Mouse (Mus musculus) heart, embryonic 13.5 days (tissue): ENCODE measurements around the gene Kif1c. TPM values are rescaled to one million over a fixed set of nuclear protein-coding genes. Genes with fewer than 3 reads are reported as not detected.

ENCODE experiments used
- ATAC-seq: fragments of 200-750 bp; cut with Nextera tagmentation; 2 replicates; pipeline ENCODE4 v1.8.0; 2017; ENCODE audit warnings: moderate TSS enrichment; ENCODE audit not compliant: insufficient number of reproducible peaks, low FRiP score, low TSS enrichment; ENCODE audit errors: extremely low read depth
- H3K27ac ChIP-seq: fragments of 300-500 bp; sonication (generic); replicated peaks from 2 replicates; pipeline ENCODE4 v1.5.1; 2015; ENCODE audit warnings: moderate library complexity, mild to moderate bottlenecking, inconsistent platforms
- H3K27me3 ChIP-seq: fragments of 300-500 bp; sonication (generic); replicated peaks from 2 replicates; pipeline ENCODE4 v1.6.1; 2015; ENCODE audit warnings: mild to moderate bottlenecking, inconsistent platforms
- H3K36me3 ChIP-seq: fragments of 300-500 bp; sonication (generic); 2 replicates; pipeline ENCODE4 v1.6.1; 2015; ENCODE audit warnings: mild to moderate bottlenecking, inconsistent platforms
- H3K4me1 ChIP-seq: fragments of 300-500 bp; sonication (generic); 2 replicates; pipeline ENCODE4 v1.6.1; 2015; ENCODE audit warnings: inconsistent platforms
- H3K4me2 ChIP-seq: fragments of 300-500 bp; sonication (generic); 2 replicates; pipeline ENCODE4 v1.6.1; 2015; ENCODE audit warnings: inconsistent platforms, mild to moderate bottlenecking, moderate library complexity
- H3K4me3 ChIP-seq: fragments of 300-500 bp; sonication (generic); 2 replicates; pipeline ENCODE4 v1.5.1; 2015; ENCODE audit warnings: moderate library complexity, mild to moderate bottlenecking, inconsistent platforms
- H3K9ac ChIP-seq: fragments of 300-500 bp; sonication (generic); 2 replicates; pipeline ENCODE4 v1.6.1; 2015; ENCODE audit warnings: inconsistent platforms, mild to moderate bottlenecking, moderate library complexity
- H3K9me3 ChIP-seq: fragments of 300-500 bp; sonication (generic); 2 replicates; pipeline ENCODE4 v1.6.1; 2016; ENCODE audit warnings: inconsistent platforms
- WGBS: fragments of 180-500 bp; shearing (Covaris S2); methylation state at CpG from one replicate; pipeline ENCODE4 v1.1.7; 2015; ENCODE audit warnings: mixed read lengths; 5-methylcytosine and 5-hydroxymethylcytosine counted together
- polyA plus RNA-seq: library from polyadenylated mRNA; unstranded; fragments of >200 nt; fragmentation: Nextera tagmentation; extraction: Ambion mirVana; gene quantifications from 2 replicates; pipeline ENCODE4 v1.2.1, GENCODE M21; 2015

Kif1c gene
- polyA plus RNA-seq, 1 experiment from 2014 or later, result 4.3 TPM

- ATAC-seq, result no peak
- H3K9ac ChIP-seq, result no peak overlapping the region
- no peak overlapping the region for H3K4me3 ChIP-seq
- H3K36me3 ChIP-seq, result peaks cover 84% of the 10 kb centered on the region
- no peaks in the 10 kb centered on the region for H3K27me3 ChIP-seq
- no peak overlapping the region for H3K27ac ChIP-seq
- H3K4me2 ChIP-seq, result no peak overlapping the region
- no peaks in the 10 kb centered on the region for H3K4me1 ChIP-seq
- no peaks in the 10 kb centered on the region for H3K9me3 ChIP-seq
- 83% methylated on average over 2 of the region's 2 CpGs for WGBS
Measured at GRCm38 (mm10) chr11:70726585-70726984, 26.2 kb downstream of the Kif1c start.

GRCm38 (mm10) chr11:70727385-70727784 lies 27.0 kb downstream of the Kif1c start:
- no peak for ATAC-seq
- H3K27me3 ChIP-seq, result no peaks in the 10 kb centered on the region
- H3K4me2 ChIP-seq, result no peak overlapping the region
- WGBS, result 77% methylated on average over 5 of the region's 5 CpGs
- peaks cover 76% of the 10 kb centered on the region for H3K36me3 ChIP-seq
- no peak overlapping the region for H3K4me3 ChIP-seq
- H3K9me3 ChIP-seq, result no peaks in the 10 kb centered on the region
- no peaks in the 10 kb centered on the region for H3K4me1 ChIP-seq
- H3K9ac ChIP-seq, result no peak overlapping the region
- no peak overlapping the region for H3K27ac ChIP-seq

GRCm38 (mm10) chr11:70730427-70731038 lies 30.2 kb downstream of the Kif1c start:
- Histone ChIP-seq H3K27me3 (no peaks in the 10 kb centered on the region), H3K27ac (no peak overlapping the region), H3K4me3 (no peak overlapping the region), H3K9me3 (no peaks in the 10 kb centered on the region), H3K36me3 (peaks cover 45% of the 10 kb centered on the region), H3K4me2 (no peak overlapping the region), H3K4me1 (peaks cover 5% of the 10 kb centered on the region; the same call in 1 of the 2 replicates), H3K9ac (no peak overlapping the region)
- WGBS, result 76% methylated on average over 9 of the region's 9 CpGs
- no peak for ATAC-seq

- H3K27me3 ChIP-seq, result no peaks in the 10 kb centered on the region
Measured at GRCm38 (mm10) chr11:70731178-70731577, 30.8 kb downstream of the Kif1c start.

GRCm38 (mm10) chr11:70733256-70733655 lies 32.9 kb downstream of the Kif1c start:
- H3K4me2 ChIP-seq, result no peak overlapping the region
- no peak for ATAC-seq
- H3K9me3 ChIP-seq, result no peaks in the 10 kb centered on the region
- no peak overlapping the region for H3K4me3 ChIP-seq
- H3K27me3 ChIP-seq, result no peaks in the 10 kb centered on the region
- 53% methylated on average over 5 of the region's 5 CpGs for WGBS
- peaks cover 17% of the 10 kb centered on the region for H3K36me3 ChIP-seq
- H3K4me1 ChIP-seq, result peaks cover 5% of the 10 kb centered on the region; the same call in 1 of the 2 replicates
- no peak overlapping the region for H3K27ac ChIP-seq
- no peak overlapping the region for H3K9ac ChIP-seq

More at GRCm38 (mm10) chr11:70731178-70731577, 30.8 kb downstream of the Kif1c start:
- Histone ChIP-seq H3K4me1 (peaks cover 5% of the 10 kb centered on the region; the same call in 1 of the 2 replicates), H3K36me3 (peaks cover 38% of the 10 kb centered on the region), H3K4me2 (no peak overlapping the region), H3K4me3 (no peak overlapping the region), H3K9ac (no peak overlapping the region), H3K27ac (no peak overlapping the region), H3K9me3 (no peaks in the 10 kb centered on the region)
- no peak for ATAC-seq
- 48% methylated on average over 5 of the region's 5 CpGs for WGBS

DNA sequence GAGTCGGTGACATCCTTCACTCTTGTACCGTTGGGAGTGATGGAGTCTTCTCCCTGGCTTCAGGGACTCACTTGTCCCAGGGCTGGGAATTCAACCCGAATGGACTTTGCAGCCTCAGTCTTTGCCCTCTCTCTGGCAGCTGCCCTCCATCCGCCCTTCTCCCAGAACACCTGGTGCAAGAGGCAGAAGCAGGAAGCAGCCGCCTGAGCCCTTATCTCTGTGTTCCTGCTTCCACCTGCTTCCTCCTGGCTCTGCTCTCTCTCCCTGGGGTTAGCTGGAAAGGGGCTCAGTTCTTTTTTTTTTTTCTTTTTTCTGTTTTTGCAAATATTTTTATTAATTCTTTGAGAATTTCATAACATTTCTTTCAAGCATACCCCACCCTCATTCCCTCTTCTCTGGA lies 37.4 kb downstream of the Kif1c start:
- H3K27me3 ChIP-seq, result peaks cover 8% of the 10 kb centered on the region; the same call in 1 of the 2 replicates
- no peak overlapping the region for H3K9ac ChIP-seq
- ATAC-seq, result no peak
- H3K36me3 ChIP-seq, result no peaks in the 10 kb centered on the region
- H3K27ac ChIP-seq, result no peak overlapping the region
- H3K4me2 ChIP-seq, result no peak overlapping the region
- no peaks in the 10 kb centered on the region for H3K9me3 ChIP-seq
- 53% methylated on average over 5 of the region's 5 CpGs for WGBS
- no peak overlapping the region for H3K4me3 ChIP-seq
- peaks cover 5% of the 10 kb centered on the region; the same call in 1 of the 2 replicates for H3K4me1 ChIP-seq

DNA sequence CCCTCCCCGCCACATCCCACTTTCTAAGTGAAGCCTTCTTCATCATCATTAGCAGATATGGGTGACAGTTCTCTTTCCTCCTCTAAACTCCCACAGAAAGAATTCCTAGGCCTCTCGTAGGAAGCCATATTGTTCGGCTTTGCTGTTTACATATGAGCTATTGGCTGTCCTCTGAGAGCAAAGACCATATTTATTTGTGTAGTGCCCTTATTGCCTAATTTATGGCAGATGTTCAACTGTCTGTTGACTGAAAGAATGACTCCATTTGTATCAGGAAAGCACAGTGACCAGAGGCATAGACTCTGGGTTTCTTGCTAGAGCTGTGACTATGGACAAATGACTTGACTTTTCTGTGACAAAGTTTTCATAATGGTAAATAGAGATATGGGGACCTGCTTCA lies 41.3 kb downstream of the Kif1c start:
- H3K27ac ChIP-seq, result no peak overlapping the region
- WGBS, result 79% methylated on average over 3 of the region's 3 CpGs
- H3K9ac ChIP-seq, result no peak overlapping the region
- peaks cover 8% of the 10 kb centered on the region; the same call in 1 of the 2 replicates for H3K27me3 ChIP-seq
- no peak for ATAC-seq
- no peaks in the 10 kb centered on the region for H3K9me3 ChIP-seq
- no peak overlapping the region for H3K4me3 ChIP-seq
- no peaks in the 10 kb centered on the region for H3K4me1 ChIP-seq
- H3K4me2 ChIP-seq, result no peak overlapping the region
- no peaks in the 10 kb centered on the region for H3K36me3 ChIP-seq

GRCm38 (mm10) chr11:70742117-70742516 lies 41.8 kb downstream of the Kif1c start:
- Histone ChIP-seq H3K4me2 (no peak overlapping the region), H3K27me3 (peaks cover 8% of the 10 kb centered on the region; the same call in 1 of the 2 replicates), H3K4me3 (no peak overlapping the region), H3K9ac (no peak overlapping the region), H3K4me1 (no peaks in the 10 kb centered on the region), H3K36me3 (no peaks in the 10 kb centered on the region), H3K9me3 (no peaks in the 10 kb centered on the region), H3K27ac (no peak overlapping the region)
- no peak for ATAC-seq
- 81% methylated on average over 7 of the region's 7 CpGs for WGBS

- Histone ChIP-seq H3K9me3 (no peaks in the 10 kb centered on the region), H3K4me2 (no peak overlapping the region), H3K27ac (no peak overlapping the region), H3K4me1 (no peaks in the 10 kb centered on the region), H3K36me3 (no peaks in the 10 kb centered on the region), H3K4me3 (no peak overlapping the region), H3K27me3 (peaks cover 8% of the 10 kb centered on the region; the same call in 1 of the 2 replicates), H3K9ac (no peak overlapping the region)
- 78% methylated on average over 12 of the region's 12 CpGs for WGBS
- no peak for ATAC-seq
Measured at GRCm38 (mm10) chr11:70742581-70743459, 42.5 kb downstream of the Kif1c start.

- no peak for ATAC-seq
- Histone ChIP-seq H3K4me1 (no peaks in the 10 kb centered on the region), H3K27ac (no peak overlapping the region), H3K9me3 (no peaks in the 10 kb centered on the region), H3K4me2 (no peak overlapping the region), H3K36me3 (no peaks in the 10 kb centered on the region), H3K9ac (no peak overlapping the region), H3K4me3 (no peak overlapping the region), H3K27me3 (no peaks in the 10 kb centered on the region)
- WGBS, result 59% methylated on average over 7 of the region's 7 CpGs
Measured at GRCm38 (mm10) chr11:70745636-70746035, 45.3 kb downstream of the Kif1c start.

- H3K27me3 ChIP-seq, result no peaks in the 10 kb centered on the region
- ATAC-seq, result no peak
- H3K4me3 ChIP-seq, result no peak overlapping the region
- H3K36me3 ChIP-seq, result no peaks in the 10 kb centered on the region
- no peaks in the 10 kb centered on the region for H3K4me1 ChIP-seq
- no peak overlapping the region for H3K4me2 ChIP-seq
- 78% methylated on average over 4 of the region's 4 CpGs for WGBS
- H3K27ac ChIP-seq, result no peak overlapping the region
- no peak overlapping the region for H3K9ac ChIP-seq
- H3K9me3 ChIP-seq, result no peaks in the 10 kb centered on the region
Measured at GRCm38 (mm10) chr11:70747876-70748545, 47.7 kb downstream of the Kif1c start.
